Comparison of ENCODE assay signal across 7 mouse cellular contexts in genomic region chr10:25268476-25269351, GRCm38 (mm10). TPM values are rescaled to one million over a fixed set of nuclear protein-coding genes. Genes with fewer than 3 reads are reported as not detected.
DNase-seq lines count a peak whose midpoint lies in the region; ATAC-seq and TF ChIP-seq lines count a peak whose summit lies in the region.

No protein-coding gene starts in this region.

- H3K4me1 ChIP-seq in spleen, adult 2 months (ENCODE audit: control insufficient read depth, insufficient read depth, insufficient read length) = no peaks in the 10 kb centered on the region
- H3K4me1 ChIP-seq in kidney, embryonic 16.5 days (ENCODE audit: insufficient read depth, low read length) = no peaks in the 10 kb centered on the region
- H3K4me1 ChIP-seq in midbrain, embryonic 13.5 days (replicated peaks) = no peaks in the 10 kb centered on the region

- TF ChIP-seq CTCF in spleen, adult 2 months (IDR thresholded peaks at IDR 0.05; ENCODE audit: extremely low read depth, insufficient read depth, insufficient read length, insufficient replicate concordance) = peak; percentile 23; the same call in 1 of the 2 replicates

- no peaks in the 10 kb centered on the region for H3K27me3 ChIP-seq in spleen, adult 2 months (ENCODE audit: control insufficient read depth, insufficient read depth, low read length)
- H3K27me3 ChIP-seq in kidney, embryonic 16.5 days (ENCODE audit: insufficient read depth, low read length) = no peaks in the 10 kb centered on the region
- no peaks in the 10 kb centered on the region for H3K27me3 ChIP-seq in midbrain, embryonic 13.5 days

- no peaks in the 10 kb centered on the region for H3K36me3 ChIP-seq in spleen, adult 2 months (ENCODE audit: control insufficient read depth, insufficient read depth, low read length)
- peaks cover 9% of the 10 kb centered on the region; the same call in 1 of the 2 replicates for H3K36me3 ChIP-seq in kidney, embryonic 16.5 days (ENCODE audit: insufficient read depth, low read length)
- no peaks in the 10 kb centered on the region for H3K36me3 ChIP-seq in midbrain, embryonic 13.5 days

- H3K27ac ChIP-seq in spleen, adult 2 months (ENCODE audit: insufficient read depth, low read length) = no peak overlapping the region
- no peak overlapping the region for H3K27ac ChIP-seq in kidney, embryonic 16.5 days (ENCODE audit: low read length)
- H3K27ac ChIP-seq in midbrain, embryonic 13.5 days = 0 out of 2 replicates have a peak overlapping the region, but pooled peaks have one; percentile 6

- ATAC-seq in kidney, embryonic 16.5 days (ENCODE audit: low FRiP score, low TSS enrichment) = peak; percentile 78
- peak; percentile 82 for ATAC-seq in midbrain, embryonic 13.5 days

- no peak overlapping the region for H3K4me2 ChIP-seq in kidney, embryonic 16.5 days (replicated peaks; ENCODE audit: low read depth, low read length)
- H3K4me2 ChIP-seq in midbrain, embryonic 13.5 days (replicated peaks) = no peak overlapping the region

- no peak overlapping the region for H3K9ac ChIP-seq in kidney, embryonic 16.5 days (replicated peaks; ENCODE audit: low read length)
- H3K9ac ChIP-seq in midbrain, embryonic 13.5 days (replicated peaks) = no peak overlapping the region

- whole genome bisulfite sequencing in spleen, adult 2 months = 56% methylated on average over 18 of the region's 18 CpGs
- WGBS in kidney, embryonic 16.5 days = 51% methylated on average over 18 of the region's 18 CpGs
- 57% methylated on average over 18 of the region's 18 CpGs for WGBS in midbrain, embryonic 13.5 days

- no peak overlapping the region for H3K4me3 ChIP-seq in spleen, adult 2 months (ENCODE audit: extremely low read depth, insufficient read depth, insufficient read length)
- H3K4me3 ChIP-seq in kidney, embryonic 16.5 days (ENCODE audit: low read length) = no peak overlapping the region
- H3K4me3 ChIP-seq in midbrain, embryonic 13.5 days (replicated peaks) = no peak overlapping the region

- peak in 1 of 2 experiments; percentile 53 for DNase-seq in spleen, adult 2 months (ENCODE audit: low read depth in 1 of 2, low spot score in 2 of 2)
- no peak for DNase-seq in spleen, postnatal 10 days (ENCODE audit: low spot score in 2 of 2)
- DNase-seq in c-Kit-positive CD71-negative TER-119-negative erythroid progenitor cells, embryonic 14.5 days (ENCODE audit: low read depth) = peak; percentile 43
- DNase-seq in heart, adult 8-10 months (ENCODE audit: low spot score) = peak; percentile 84
- DNase-seq in urinary bladder, postnatal 10 days (ENCODE audit: low spot score) = no peak

- TF ChIP-seq POLR2A in spleen, adult 2 months (IDR thresholded peaks at IDR 0.05; ENCODE audit: low read depth, low read length) = no peak

- no peaks in the 10 kb centered on the region; the same call in 1 of the 2 replicates for H3K9me3 ChIP-seq in kidney, embryonic 16.5 days (ENCODE audit: low read length)
- H3K9me3 ChIP-seq in midbrain, embryonic 13.5 days = no peaks in the 10 kb centered on the region

RNA-seq across cellular contexts. Expression of gene Akap7, which starts 39.0 kb away (rescaled TPM):
- 5.2 and 6.7 TPM in 2 replicates for polyA plus RNA-seq in spleen, adult 2 months (2012; rRNA removed)
- 10 to 100 TPM; 58.9 to 68.6 (median 63.2) TPM for total RNA-seq in heart, adult 8-10 months (2022)
- polyA plus RNA-seq in kidney, embryonic 16.5 days (2015; fragmentation: Nextera tagmentation; extraction: Ambion mirVana) = 12.6 and 18.9 TPM in 2 replicates
- 20.9 and 21.3 TPM in 2 replicates for polyA plus RNA-seq in midbrain, embryonic 13.5 days (2015; fragmentation: Nextera tagmentation; extraction: Ambion mirVana)

Comparison
In these comparisons a context has a peak if more than half of its experiments do, and no peak if none do; other contexts are left out.
1. DNase-seq: peak in c-Kit-positive CD71-negative TER-119-negative erythroid progenitor cells, embryonic 14.5 days (single experiment) and heart, adult 8-10 months (single experiment); none in spleen, postnatal 10 days (0 of 2) and urinary bladder, postnatal 10 days (single experiment).